Mouse (Mus musculus) ES-Bruce4 (cell line): Measurements from ENCODE around the gene A930033H14Rik.

ENCODE experiments used
- CTCF ChIP-seq: IDR thresholded peaks from one replicate; pipeline ENCODE4 v1.8.1; 2011; ENCODE audit warnings: low read depth, low read length
- EP300 ChIP-seq: IDR thresholded peaks from 2 replicates; pipeline ENCODE4 v1.6.1; 2011; ENCODE audit warnings: low read depth, low read length; ENCODE audit not compliant: insufficient read depth
- POLR2A ChIP-seq: IDR thresholded peaks from one replicate; pipeline ENCODE4 v1.8.1; 2011; ENCODE audit warnings: low read length; ENCODE audit not compliant: insufficient read depth

DNA sequence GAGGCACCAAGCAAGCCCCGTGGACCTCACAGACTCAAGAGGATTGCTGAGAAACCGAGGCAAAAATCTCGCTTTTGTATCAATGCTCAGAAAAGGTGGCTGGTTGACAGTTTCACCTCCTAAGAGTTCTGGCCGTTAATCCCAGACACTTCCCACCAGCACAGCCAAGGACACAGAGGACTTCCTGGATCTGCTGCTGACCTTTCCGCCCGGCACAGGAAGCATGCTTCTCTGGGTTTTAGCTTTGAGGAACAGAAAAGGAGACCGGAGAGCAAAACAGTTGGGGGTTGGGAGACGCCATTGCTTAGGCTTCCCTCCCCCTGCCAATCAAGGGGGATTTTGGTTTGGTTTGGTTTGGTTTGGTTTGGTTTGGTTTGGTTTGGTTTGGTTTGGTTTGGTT lies 47.0 kb upstream of the A930033H14Rik start:
- no peak for TF ChIP-seq CTCF
- TF ChIP-seq EP300, result no peak
- no peak for TF ChIP-seq POLR2A
